Mouse (Mus musculus) gastrocnemius, postnatal 25 days (tissue): Measurements from ENCODE around the gene Ccdc6. TPM values are rescaled to one million over a fixed set of nuclear protein-coding genes. Genes with fewer than 3 reads are reported as not detected.

Experiments used
- DNase-seq: peaks from one replicate; pipeline ENCODE4 v3.0.0; 2022
- total RNA-seq, 2 experiments: library from RNA; stranded (reverse); gene quantifications; 1 replicate in 1 of 2; 2 replicates in 1 of 2; pipeline ENCODE4 v1.2.3; 2021

Ccdc6 gene
- total RNA-seq, 2 experiments from 2014 or later = 98.9 to 100 TPM

DNA sequence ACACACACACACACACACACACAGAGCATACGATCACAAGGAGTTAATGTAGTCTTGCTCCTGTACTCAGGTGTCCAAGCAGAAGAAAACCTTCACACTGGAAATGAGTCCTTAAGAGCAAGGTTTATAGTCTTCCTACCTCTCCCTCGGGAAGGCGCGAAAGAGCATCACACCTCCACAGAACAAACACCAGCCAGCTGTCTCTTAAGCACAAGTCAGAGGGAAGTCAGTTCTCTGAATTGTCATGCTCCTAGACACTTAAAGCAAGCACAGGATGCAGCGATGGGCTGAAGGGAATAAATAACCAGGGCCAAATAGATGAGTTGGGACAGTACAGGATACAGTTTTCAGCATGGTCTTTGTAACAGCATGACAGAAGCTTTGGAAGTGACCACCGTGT is 35.8 kb downstream of the Ccdc6 start:
- no peak for DNase-seq

DNA sequence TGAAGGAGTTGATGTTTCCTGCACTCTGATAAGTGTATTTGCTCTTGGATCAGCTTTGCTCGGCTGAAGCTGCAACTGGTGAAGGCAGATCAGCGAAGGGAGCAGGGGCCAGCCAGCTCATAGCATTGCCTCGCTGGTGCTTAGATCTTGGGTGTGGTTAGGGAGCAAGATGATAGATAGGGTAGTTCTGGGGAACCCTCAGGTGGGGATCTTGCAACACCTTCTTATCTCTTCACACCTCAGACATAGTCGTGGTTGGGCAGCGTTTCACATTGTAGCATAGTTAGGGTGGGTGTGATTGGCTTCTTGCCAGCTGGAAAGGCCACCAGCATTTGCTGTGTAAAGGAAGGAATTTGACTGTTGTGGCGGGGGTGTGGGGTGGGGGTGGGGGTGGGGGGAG is 36.3 kb downstream of the Ccdc6 start:
- DNase-seq = no peak

DNA sequence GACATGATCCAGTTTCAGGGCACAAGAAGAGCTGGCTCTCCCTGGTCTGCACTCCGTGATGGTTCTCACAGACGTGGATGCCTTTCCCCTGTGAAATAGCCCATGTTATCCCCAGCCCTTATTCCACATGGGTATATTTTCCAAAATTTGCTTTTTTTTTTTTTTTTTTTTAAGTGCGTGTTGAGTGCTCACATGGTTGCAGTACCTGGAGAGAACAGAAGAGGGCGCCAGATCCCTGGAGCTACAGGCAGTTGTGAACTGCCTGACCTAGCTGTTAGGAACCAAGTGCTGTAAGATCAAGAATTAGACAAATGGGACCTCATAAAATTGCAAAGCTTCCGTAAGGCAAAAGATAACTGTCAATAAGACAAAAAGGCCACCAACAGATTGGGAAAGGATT is 38.8 kb downstream of the Ccdc6 start:
- no peak for DNase-seq

DNA sequence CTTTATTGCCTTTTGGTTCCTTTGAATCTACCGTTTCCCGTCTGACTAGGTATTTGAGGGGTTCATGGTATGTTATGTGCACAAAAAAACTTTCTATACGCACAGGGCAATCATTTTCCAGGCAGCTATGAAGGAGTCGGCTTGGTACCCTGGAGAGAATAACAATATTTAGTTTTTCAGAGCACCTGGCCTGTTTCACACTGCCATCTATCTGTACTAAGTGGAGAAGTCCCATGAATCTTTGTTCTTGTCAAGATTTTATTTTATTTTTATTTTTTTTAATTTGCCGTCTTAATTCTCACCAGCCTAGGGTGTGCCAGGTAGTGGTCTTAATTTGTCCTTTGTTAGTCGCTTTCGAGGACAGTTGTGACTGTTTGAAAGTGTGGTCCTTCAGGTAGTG is 40.7 kb downstream of the Ccdc6 start:
- DNase-seq = no peak

DNA sequence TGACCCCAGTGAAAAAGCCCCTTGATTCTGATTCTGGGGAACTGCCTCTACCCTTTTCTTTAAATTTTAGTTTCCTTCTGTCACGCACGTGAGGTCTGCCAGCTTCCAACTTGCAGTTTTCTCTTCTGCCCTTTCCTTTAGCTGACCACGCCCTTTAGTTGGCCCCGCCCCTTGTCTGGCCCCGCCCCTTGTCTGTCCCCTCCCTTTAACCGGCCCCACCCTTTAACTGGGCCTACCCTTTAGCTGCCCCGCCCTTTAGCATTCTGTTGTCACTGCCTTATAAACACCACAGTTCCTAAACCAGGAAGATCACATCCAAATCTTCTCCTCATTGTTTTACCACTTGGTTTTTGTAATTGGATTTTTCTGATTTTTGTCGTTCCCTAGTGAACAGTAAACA is 41.2 kb downstream of the Ccdc6 start:
- no peak for DNase-seq

DNA sequence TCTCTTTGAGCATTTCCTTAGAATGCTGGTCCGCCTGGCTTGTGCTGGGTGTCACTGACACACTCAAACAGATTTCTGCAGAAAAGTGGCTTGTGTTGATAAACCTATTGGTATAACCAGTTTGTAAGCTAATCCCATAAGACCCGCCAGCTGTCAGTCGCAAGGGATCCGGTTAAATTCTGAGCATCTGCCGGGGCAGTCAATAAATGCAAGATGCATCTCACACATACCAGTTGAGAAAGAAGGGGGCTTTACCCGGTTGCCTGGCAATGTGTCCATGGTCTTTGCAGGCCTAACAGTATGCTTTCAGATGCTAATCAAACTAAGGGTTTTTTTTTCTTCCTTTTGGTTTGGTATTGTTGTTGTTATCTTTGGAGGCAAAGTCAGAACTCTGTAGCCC is 42.4 kb downstream of the Ccdc6 start:
- no peak for DNase-seq

DNA sequence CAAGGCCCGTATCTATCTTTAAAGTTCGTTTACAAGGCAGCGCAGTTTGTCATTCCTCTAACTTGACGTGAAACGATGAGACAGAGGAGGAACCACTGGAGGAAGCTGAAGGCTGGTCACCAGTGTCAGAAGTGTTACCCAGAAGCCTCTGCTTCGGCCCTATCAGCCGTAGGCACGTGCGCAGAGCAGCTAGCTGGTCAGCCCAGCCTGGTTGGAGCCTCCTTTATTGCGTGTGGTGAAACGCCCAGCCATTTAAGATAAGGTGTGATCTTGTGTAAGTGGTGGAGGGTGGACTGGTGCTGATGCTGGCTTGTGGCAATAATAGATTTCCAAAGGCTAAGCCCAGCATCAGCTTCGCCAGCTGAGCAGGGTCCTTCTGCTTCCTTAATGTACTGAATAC is 43.5 kb downstream of the Ccdc6 start:
- no peak for DNase-seq

DNA sequence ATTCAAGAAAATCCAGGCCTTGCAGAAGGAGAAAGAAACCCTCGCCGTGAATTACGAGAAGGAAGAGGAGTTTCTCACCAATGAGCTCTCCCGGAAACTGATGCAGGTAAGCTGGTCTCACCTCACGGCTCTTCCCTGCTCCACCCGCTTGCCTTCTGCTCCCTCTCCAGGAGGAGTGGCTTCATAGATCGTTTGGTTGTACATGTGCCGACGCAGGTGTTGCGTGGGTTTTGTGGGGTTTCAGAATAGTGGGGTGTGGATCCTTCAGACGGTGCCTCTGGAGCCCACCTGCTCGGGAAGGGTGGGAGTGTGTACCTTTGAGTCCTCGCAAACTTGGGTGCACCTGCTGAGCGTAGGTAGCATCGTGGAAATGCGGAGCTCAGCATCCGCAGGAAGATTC is 45.7 kb downstream of the Ccdc6 start:
- no peak for DNase-seq

DNA sequence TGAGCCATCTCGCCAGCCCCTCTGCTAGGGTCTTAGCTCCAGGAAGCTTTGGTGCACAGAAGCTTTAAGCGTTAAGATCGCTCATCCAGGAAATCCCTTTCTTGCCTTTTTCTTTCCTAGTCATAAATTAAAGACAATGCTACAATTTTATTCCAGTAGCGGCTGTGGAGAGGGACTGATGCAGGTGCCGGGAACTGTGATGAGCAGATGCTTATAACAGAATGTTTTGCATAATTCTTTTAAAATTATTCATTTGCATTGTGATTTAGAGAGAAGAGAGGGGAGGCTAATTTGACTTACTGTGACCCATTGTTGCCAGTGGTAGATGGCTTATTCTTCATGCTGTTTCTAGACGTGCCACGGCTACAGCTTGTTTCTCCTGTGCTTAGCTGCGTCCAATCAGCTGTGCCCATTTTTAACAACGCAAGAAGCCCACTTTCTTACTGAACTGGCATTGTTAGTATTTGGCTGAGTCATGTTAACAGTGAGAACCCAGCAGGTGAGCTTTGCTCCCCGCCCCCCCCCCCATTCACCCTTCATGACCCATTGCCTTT is 47.2 kb downstream of the Ccdc6 start:
- no peak for DNase-seq

DNA sequence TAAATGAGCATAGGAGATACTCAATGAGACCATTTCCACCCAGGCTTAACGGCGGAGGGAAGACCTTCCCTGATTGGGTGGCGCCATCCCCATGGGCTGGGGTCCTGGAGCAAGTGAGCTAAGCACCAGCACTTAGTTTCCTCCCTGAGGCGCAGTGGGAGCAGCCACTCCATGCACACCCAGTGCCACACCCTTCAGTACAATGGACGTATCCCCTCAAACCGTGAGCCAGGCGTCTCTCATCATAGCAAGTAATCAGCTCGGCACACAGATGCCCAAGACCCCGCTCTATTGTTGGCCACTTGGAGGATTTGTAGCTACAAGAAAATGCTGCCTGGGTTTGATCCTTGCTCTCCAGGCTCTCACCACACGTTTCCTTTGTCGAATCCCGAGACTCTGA is 49.0 kb downstream of the Ccdc6 start:
- DNase-seq = no peak

DNA sequence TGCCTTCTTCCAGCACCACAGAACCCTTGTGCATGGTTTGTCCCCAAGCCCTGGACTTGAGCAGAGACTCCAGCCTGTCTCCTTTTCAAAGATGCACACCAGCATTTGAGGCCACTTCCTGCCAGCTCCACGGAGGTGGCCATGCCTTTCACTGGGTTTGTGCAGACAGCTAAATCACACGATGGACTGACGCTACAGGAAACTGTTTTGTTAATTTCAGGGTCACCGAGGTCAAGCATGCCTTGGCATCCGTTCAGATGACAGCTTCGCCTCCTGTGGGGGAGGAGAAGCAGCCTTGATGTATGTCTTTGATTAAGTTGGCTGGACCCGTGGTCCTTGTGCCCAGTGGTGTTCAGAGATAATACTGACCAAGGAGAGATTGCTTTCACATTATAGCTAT is 52.2 kb downstream of the Ccdc6 start:
- no peak for DNase-seq

DNA sequence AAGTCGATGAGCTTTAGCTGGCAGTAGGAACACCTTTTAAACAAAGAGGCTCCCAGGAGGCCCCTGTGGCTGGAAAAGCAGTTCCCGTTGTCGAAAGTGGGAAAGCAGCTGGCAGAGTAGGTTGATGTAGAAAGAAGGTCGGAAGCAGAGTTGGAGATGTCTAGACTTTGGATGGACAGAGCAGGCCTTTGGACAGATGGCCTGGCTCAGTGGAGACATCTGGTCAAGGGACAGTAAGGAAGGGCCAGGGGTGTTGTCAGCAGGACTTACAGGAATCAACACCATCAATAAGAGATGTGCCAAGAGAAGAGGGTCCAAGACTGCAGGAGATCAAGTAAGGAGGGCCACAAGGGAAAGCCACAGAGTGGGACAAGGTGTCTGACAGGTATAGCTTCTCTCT is 53.4 kb downstream of the Ccdc6 start:
- no peak for DNase-seq

DNA sequence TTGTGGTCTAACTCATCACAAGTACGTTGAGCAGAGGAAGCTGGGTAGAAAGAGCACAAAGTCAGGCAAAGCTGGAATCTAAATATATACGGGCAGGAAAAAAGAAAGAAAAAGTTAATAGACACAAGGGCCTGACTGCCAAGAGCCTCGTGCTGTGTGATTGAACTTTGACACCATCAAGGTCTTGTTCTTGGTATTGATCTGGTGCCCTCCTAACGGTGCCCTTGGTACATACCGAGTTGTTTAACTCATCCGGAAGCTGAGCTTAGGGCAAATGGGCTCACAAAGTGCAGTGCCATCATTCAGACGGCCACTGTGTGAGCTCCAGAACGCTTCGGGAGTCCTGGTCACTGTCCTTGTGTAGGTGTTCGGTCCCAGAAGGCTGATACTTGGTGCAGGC is 54.2 kb downstream of the Ccdc6 start:
- no peak for DNase-seq

DNA sequence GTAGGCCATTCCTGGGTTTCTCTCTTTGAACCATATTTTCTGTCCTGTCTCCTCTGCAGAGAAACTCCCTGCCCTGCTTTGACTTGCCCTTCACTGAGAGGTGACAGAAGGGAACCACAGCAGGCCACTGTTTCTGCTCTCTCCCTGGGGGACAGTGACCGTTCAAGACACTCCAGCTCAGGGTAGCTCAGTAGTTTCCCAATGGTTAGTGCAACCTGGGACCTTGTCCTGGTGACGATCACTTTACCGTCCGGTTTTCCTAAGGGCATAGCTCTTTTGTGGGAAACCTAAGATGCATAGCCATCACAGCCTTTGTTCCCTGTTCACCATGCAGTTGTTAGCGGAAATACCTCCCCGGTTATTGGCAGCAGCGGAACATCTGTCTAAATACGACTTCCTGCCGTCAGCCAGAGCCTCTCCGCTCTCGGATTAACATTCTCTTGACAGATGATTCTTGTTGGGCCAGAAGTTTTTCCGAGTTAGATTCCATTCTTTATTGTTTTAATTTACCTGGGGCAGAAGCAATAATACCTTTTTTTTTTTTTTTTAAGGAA is 55.3 kb downstream of the Ccdc6 start:
- no peak for DNase-seq

DNA sequence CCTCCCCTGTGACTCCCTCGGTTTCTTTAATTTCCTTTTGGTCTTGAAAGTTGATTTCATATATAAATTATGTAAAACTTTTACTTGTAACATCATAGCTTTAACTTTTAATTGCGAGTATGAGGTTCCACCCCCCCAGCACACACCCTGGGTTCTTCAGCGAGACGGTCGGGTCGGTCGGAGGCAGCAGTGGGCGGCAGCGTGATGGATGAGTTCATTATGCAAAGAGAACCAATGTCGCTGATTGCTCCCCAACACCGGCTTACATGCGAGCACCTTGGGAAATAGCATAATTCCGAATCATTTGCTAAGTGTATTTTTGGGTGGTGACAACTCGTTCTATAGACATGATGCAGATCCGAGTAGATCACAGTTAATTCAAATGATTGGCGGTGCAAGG is 56.9 kb downstream of the Ccdc6 start:
- no peak for DNase-seq

DNA sequence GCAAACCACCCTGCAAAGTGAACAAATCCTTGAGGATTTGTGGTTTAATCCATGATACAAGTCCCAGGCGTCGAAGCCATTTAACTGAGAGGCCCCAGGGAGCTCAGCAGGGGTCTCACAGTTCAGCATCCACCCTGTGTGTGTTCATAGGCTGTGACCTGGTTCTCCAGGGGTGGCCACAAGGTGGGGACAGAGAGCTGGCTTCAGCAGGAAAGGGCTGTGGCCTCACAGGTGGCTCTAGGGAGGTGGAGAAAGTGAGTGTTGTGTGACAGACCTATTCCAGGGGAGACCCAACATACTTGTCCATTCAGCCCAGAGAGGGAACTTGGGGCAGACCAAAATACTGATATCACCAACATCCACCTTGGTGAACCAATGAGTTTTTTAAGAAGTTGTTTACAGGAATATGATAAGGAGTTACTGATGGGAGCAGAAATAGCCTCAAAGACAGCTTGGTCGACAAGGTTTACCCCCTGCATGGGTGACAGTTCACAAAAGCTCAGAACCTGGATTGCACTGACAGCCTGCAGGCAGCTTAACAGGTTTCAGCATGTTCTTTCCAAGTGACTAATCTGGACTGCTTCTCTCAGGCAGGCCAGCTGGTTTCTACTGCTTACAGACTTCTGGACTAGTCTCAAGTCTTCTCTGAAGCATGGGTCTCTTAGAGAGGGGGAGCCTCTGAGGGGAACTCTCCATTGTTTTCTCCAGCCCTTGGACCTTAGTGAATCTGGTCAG is 59.7 kb downstream of the Ccdc6 start:
- peak; percentile 31 for DNase-seq

DNA sequence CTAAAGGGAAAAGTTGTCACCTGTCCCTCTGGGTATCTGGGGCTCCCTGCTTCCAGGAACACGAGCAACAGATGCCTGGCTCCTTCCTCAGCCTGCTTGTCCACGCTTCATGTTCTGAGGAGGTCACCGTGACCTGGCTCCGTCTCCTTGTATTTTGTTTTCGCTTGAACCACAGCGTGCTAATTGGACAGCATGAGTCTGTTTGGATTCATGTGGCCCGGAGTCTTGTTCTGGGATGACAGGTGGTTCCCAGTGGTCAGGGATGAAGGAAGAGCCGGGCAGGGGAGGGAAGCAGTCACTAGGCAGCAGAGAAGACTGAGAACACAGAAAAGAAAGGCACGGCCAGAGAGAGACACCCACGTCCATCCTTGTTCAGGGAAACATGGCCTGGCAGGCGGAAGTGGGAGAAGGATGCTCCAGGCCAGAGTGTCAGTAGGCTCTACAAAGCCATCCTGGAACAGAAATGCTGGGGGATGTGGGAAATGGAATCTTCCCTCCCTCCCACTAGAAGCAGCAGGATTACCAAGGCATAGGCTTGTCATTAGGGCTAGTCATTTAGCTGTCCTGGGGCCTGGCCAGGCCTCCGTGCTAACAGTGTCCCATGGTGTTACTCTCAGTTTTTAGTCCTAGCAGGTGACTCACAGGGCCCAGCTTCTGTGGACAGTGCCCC is 62.9 kb downstream of the Ccdc6 start:
- peak; percentile 31 for DNase-seq

DNA sequence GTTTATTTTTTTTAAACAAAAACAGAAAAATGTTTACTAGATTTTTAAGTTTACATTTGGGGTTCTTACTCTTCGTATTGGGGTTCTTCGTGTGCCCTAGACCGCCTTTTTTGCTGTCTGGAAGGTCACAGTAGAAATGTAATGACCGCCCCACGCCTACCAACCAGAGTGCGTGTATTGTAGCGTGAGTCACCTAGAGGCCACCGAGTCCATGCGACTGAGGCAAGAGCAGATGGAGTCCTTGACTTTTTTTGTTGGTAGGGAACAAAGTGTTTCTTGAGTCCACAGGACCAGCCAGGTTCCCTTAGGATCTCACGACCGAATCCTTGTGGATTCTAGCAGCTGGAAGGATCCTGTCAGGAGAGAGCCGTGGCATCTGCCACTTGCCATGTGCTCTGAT is 63.9 kb downstream of the Ccdc6 start:
- no peak for DNase-seq

DNA sequence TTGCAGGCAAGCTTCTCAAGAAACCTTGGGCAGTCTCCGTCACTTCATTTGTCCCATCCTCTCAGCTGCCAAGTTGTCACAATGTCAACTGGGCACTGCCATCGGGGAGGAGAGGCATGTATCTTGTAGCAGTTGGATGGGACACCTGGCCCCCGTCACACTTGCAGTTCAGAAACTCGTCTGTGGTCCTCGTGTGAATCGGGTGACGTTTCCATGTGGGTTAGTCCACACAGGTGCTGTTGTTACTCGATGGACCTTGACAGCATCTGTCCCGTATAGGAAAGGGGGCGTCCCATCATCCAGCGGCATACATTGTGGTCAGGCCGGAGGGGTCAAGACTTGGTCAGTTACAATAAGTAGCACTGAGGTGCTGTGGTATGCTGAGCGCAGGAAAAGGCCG is 64.6 kb downstream of the Ccdc6 start:
- no peak for DNase-seq

DNA sequence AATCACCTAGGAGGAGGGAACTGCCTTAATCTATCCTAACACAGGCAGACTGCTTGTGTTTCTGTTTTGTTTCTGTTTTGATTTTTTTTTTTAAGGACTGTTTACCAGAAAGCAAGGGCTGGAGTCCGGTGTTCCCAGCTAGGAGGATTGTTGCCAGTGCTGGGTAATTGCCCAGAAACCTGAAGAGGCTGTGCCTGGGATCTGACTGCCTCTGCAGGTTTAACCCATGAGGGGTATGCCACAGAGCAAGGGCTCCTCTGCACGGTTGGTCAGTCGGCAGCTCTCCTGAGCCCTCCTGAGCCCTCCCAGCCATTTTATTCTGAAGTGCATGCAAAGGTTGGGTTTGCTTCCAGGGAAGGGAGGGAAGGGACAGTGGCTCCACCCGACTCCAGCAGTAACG is 66.8 kb downstream of the Ccdc6 start:
- no peak for DNase-seq

DNA sequence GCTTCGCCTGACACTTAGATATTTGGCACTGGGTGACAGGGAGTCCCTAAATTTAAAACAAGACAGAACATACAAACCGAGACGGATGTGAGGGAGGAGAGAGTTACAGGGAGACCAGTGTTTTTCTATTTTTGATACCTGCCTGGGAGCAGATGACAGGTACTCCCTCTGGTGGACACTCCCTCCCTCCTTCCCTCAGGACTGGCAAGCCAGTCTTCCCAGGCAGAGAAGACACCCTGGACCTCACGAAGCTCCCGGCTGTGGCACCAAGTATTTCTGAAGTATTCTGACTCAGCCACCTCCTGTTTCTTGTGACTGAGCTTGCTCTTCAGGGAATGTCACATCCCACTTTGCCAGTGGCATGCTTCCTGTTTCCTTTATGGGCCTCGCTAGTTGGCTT is 69.0 kb downstream of the Ccdc6 start:
- peak; percentile 50 for DNase-seq

DNA sequence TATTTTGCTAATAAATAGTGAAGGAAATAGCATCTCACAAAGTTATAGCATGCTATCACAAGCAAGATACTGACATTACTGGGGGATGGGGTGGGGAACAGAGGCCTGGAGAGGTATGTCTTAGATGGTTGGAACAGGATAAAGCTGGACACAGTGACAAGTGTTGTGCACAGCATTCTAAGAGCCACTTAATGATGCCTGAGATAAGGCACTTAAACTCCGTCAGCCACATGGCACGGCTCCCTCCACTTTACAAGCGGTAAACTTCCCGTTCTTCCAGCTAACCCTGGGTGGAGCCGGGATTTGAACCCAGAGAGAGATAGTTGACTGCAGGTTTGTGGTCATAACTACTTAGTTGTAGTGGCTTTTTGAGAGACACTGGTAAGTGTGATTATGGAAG is 69.5 kb downstream of the Ccdc6 start:
- no peak for DNase-seq

DNA sequence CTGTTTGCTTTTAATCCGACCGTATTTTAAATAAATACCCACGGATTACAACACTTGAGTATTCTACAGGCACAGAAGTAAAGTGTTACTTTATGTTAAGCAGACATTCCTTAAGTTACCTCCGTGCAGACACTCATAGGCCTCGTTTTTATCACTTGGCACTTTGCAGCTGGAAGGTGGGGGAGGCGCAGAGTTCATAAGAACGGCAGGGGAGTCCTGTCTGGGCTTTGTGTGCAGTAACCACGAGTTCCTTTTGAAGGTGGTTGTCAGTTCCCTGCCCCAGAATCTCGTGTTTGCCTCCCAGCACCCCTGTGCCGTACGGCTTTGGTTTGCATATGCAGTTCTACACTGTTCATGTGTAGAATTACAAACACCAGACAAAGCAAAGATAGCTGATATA is 70.7 kb downstream of the Ccdc6 start:
- no peak for DNase-seq

DNA sequence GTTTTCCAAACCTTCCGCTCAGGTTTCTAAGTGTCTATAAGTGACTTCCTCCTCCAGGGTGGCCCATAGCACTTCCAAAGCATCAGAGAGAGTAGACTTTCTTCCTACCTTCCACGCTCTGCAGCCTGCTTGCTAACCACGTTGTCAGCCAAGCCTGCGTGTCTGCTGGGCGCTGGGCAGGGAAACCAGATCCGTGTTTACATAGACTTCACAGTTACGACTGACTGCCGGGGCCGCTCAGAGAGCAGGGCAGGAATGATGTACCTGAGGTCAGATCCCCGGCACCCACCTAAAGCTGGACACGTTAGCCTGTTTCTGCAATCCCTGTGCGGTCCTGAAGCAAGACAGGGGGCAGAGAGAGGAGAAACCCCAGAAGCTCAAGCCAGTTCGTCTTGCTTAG is 71.5 kb downstream of the Ccdc6 start:
- DNase-seq = no peak
